ENCODE assay signal across 17 mouse cellular contexts in genomic region chr7:30602583-30602982, GRCm38 (mm10). TPM values are rescaled to one million over a fixed set of nuclear protein-coding genes. Genes with fewer than 3 reads are reported as not detected.
DNase-seq lines count a peak whose midpoint lies in the region; ATAC-seq and TF ChIP-seq lines count a peak whose summit lies in the region.
"Had no signal": no experiment of that assay in that cellular context is flagged by ENCODE, and none has a peak within 500 bp of the region (broad histone marks: within the 10 kb centered on the region; RNA-seq: fewer than 3 reads in every experiment).

No protein-coding gene starts in this region.

- no peak overlapping the region for H3K4me2 ChIP-seq in midbrain, embryonic 11.5 days
- no peak overlapping the region for H3K4me2 ChIP-seq in lung, embryonic 14.5 days
- H3K4me2 ChIP-seq: neural tube, embryonic 13.5 days had no signal

- H3K36me3 ChIP-seq in midbrain, embryonic 11.5 days (ENCODE audit: control insufficient read depth, insufficient read depth, low read length) = no peaks in the 10 kb centered on the region
- H3K36me3 ChIP-seq in midbrain, embryonic 10.5 days = no peaks in the 10 kb centered on the region
- H3K36me3 ChIP-seq in kidney, adult 2 months (ENCODE audit: control insufficient read depth, insufficient read depth, low read length) = no peaks in the 10 kb centered on the region
- no peaks in the 10 kb centered on the region for H3K36me3 ChIP-seq in lung, embryonic 14.5 days (ENCODE audit: insufficient read depth)
- H3K36me3 ChIP-seq: neural tube, embryonic 13.5 days had no signal

- no peaks in the 10 kb centered on the region for H3K4me1 ChIP-seq in midbrain, embryonic 11.5 days (ENCODE audit: control insufficient read depth, insufficient read depth, low read length)
- H3K4me1 ChIP-seq in midbrain, embryonic 10.5 days = peaks cover 9% of the 10 kb centered on the region
- H3K4me1 ChIP-seq in kidney, adult 2 months (ENCODE audit: control insufficient read depth, insufficient read depth, low read length) = peaks cover 8% of the 10 kb centered on the region
- no peaks in the 10 kb centered on the region; the same call in 1 of the 2 replicates for H3K4me1 ChIP-seq in lung, embryonic 14.5 days (ENCODE audit: insufficient read depth)

- TF ChIP-seq POLR2A in kidney, adult 2 months (IDR thresholded peaks at IDR 0.05; ENCODE audit: low read depth, low read length) = no peak

- DNase-seq in midbrain, embryonic 11.5 days (ENCODE audit: low spot score, missing footprints) = peak; percentile 19
- no peak for DNase-seq in midbrain, embryonic 10.5 days (ENCODE audit: low spot score)
- peak; percentile 82 for DNase-seq in kidney, adult 2 months
- DNase-seq in lung, embryonic 14.5 days = peak; percentile 76
- peak; percentile 67 to 72 for DNase-seq in urinary bladder, postnatal 36 days (ENCODE audit: low spot score in 2 of 2)
- DNase-seq in cerebellum, postnatal 14 days = no peak
- no peak for DNase-seq in cerebellum, adult 9-11 months
- no peak for DNase-seq in right cerebral cortex, adult 18-20 months
- DNase-seq: cerebellum, adult 2 months; gastrocnemius, postnatal 36 days; heart, postnatal 10 days; right cerebral cortex, postnatal 4 days; thymus, postnatal 14 days had no signal

- no peak overlapping the region for H3K4me3 ChIP-seq in midbrain, embryonic 11.5 days (ENCODE audit: low read depth, low read length)
- no peak overlapping the region for H3K4me3 ChIP-seq in midbrain, embryonic 10.5 days
- no peak overlapping the region for H3K4me3 ChIP-seq in kidney, adult 2 months (ENCODE audit: insufficient read depth, low read depth, low read length)
- H3K4me3 ChIP-seq in lung, embryonic 14.5 days (ENCODE audit: low read depth, low read length) = no peak overlapping the region
- H3K4me3 ChIP-seq: layer of hippocampus, adult 2 months; megakaryocyte, embryonic 14.5 days; neural tube, embryonic 13.5 days had no signal

- no peak overlapping the region for H3K27ac ChIP-seq in midbrain, embryonic 11.5 days (ENCODE audit: low read depth, low read length)
- no peak overlapping the region for H3K27ac ChIP-seq in midbrain, embryonic 10.5 days (replicated peaks)
- peak overlapping the region; percentile 83 for H3K27ac ChIP-seq in kidney, adult 2 months (ENCODE audit: insufficient read depth, low read depth, low read length)
- peak overlapping the region; percentile 88 for H3K27ac ChIP-seq in lung, embryonic 14.5 days (ENCODE audit: low read depth)
- H3K27ac ChIP-seq: layer of hippocampus, adult 2 months; neural tube, embryonic 13.5 days had no signal

- TF ChIP-seq CTCF in kidney, adult 2 months (conservative IDR thresholded peaks at IDR 0.05; ENCODE audit: insufficient read depth, insufficient read length, low read depth, low read length) = no peak
- TF ChIP-seq CTCF in lung, embryonic 14.5 days (IDR thresholded peaks at IDR 0.05; ENCODE audit: low read depth) = no peak

- no peaks in the 10 kb centered on the region for H3K9me3 ChIP-seq in midbrain, embryonic 11.5 days (ENCODE audit: control insufficient read depth, low read length)
- no peaks in the 10 kb centered on the region for H3K9me3 ChIP-seq in midbrain, embryonic 10.5 days (replicated peaks)
- no peaks in the 10 kb centered on the region for H3K9me3 ChIP-seq in lung, embryonic 14.5 days (ENCODE audit: low read depth, low read length)
- H3K9me3 ChIP-seq: neural tube, embryonic 13.5 days had no signal

- WGBS in midbrain, embryonic 11.5 days = 50% methylated on average over 3 of the region's 3 CpGs
- WGBS in midbrain, embryonic 10.5 days = 71% methylated on average over 3 of the region's 3 CpGs
- 6% methylated on average over 3 of the region's 3 CpGs for WGBS in kidney, adult 2 months
- WGBS in lung, embryonic 14.5 days = 19% methylated on average over 3 of the region's 3 CpGs

- no peak for ATAC-seq in midbrain, embryonic 11.5 days (ENCODE audit: low FRiP score)
- peak; percentile 52 for ATAC-seq in lung, embryonic 14.5 days (ENCODE audit: insufficient read depth)

- H3K9ac ChIP-seq in midbrain, embryonic 11.5 days (ENCODE audit: low read length) = no peak overlapping the region
- no peak overlapping the region for H3K9ac ChIP-seq in lung, embryonic 14.5 days
- H3K9ac ChIP-seq: neural tube, embryonic 13.5 days had no signal

- no peaks in the 10 kb centered on the region for H3K27me3 ChIP-seq in midbrain, embryonic 11.5 days (ENCODE audit: control insufficient read depth, insufficient read depth, low read length)
- no peaks in the 10 kb centered on the region for H3K27me3 ChIP-seq in midbrain, embryonic 10.5 days (ENCODE audit: low read depth, poor library complexity, severe bottlenecking)
- no peaks in the 10 kb centered on the region; the same call in 1 of the 2 replicates for H3K27me3 ChIP-seq in kidney, adult 2 months (replicated peaks; ENCODE audit: control insufficient read depth, insufficient read depth, low read length)
- no peaks in the 10 kb centered on the region for H3K27me3 ChIP-seq in lung, embryonic 14.5 days (ENCODE audit: insufficient read depth, low read length)
- H3K27me3 ChIP-seq: neural tube, embryonic 13.5 days had no signal

RNA-seq across cellular contexts. Expression of gene Zbtb32, which starts 3.9 kb away (rescaled TPM):
- 0.21 and 0.25 TPM in 2 replicates for polyA plus RNA-seq in midbrain, embryonic 11.5 days (2014; fragmentation: Nextera tagmentation; extraction: Ambion mirVana)
- polyA plus RNA-seq in midbrain, embryonic 10.5 days (2016; fragmentation: Nextera tagmentation; extraction: Ambion mirVana) = 0.26 and 0.61 TPM in 2 replicates
- 1.3 and 1.4 TPM in 2 replicates for polyA plus RNA-seq in kidney, adult 2 months (2012; rRNA removed)
- polyA plus RNA-seq in lung, embryonic 14.5 days (2014; fragmentation: Nextera tagmentation; extraction: Ambion mirVana) = 1.7 and 2.4 TPM in 2 replicates
- polyA plus RNA-seq: cerebellum, adult 2 months had no signal

RNA-seq across cellular contexts. Expression of gene Upk1a, which starts 10.1 kb away (rescaled TPM):
- polyA plus RNA-seq in midbrain, embryonic 11.5 days (2014; fragmentation: Nextera tagmentation; extraction: Ambion mirVana) = 0.67 and 1.0 TPM in 2 replicates
- polyA plus RNA-seq in midbrain, embryonic 10.5 days (2016; fragmentation: Nextera tagmentation; extraction: Ambion mirVana) = 0.44 and 0.79 TPM in 2 replicates
- 23.6 and 34.5 TPM in 2 replicates for polyA plus RNA-seq in kidney, adult 2 months (2012; rRNA removed)
- 0.46 and 0.51 TPM in 2 replicates for polyA plus RNA-seq in lung, embryonic 14.5 days (2014; fragmentation: Nextera tagmentation; extraction: Ambion mirVana)

RNA-seq across cellular contexts. Expression of gene Kmt2b, which starts 14.1 kb away (rescaled TPM):
- 10.3 and 10.7 TPM in 2 replicates for polyA plus RNA-seq in midbrain, embryonic 11.5 days (2014; fragmentation: Nextera tagmentation; extraction: Ambion mirVana)
- 7.4 and 10.6 TPM in 2 replicates for polyA plus RNA-seq in midbrain, embryonic 10.5 days (2016; fragmentation: Nextera tagmentation; extraction: Ambion mirVana)
- 26.7 and 31.6 TPM in 2 replicates for polyA plus RNA-seq in kidney, adult 2 months (2012; rRNA removed)
- 11.7 and 14.8 TPM in 2 replicates for polyA plus RNA-seq in lung, embryonic 14.5 days (2014; fragmentation: Nextera tagmentation; extraction: Ambion mirVana)

RNA-seq across cellular contexts. Expression of gene Cox6b1, which starts 23.4 kb away (rescaled TPM):
- 791 and 797 TPM in 2 replicates for polyA plus RNA-seq in midbrain, embryonic 11.5 days (2014; fragmentation: Nextera tagmentation; extraction: Ambion mirVana)
- 779 and 792 TPM in 2 replicates for polyA plus RNA-seq in midbrain, embryonic 10.5 days (2016; fragmentation: Nextera tagmentation; extraction: Ambion mirVana)
- polyA plus RNA-seq in kidney, adult 2 months (2012; rRNA removed) = 1,228 and 1,575 TPM in 2 replicates
- 855 and 914 TPM in 2 replicates for polyA plus RNA-seq in lung, embryonic 14.5 days (2014; fragmentation: Nextera tagmentation; extraction: Ambion mirVana)

RNA-seq across cellular contexts. Expression of gene Etv2, which starts 33.1 kb away (rescaled TPM):
- not detected in 2 replicates for polyA plus RNA-seq in midbrain, embryonic 11.5 days (2014; fragmentation: Nextera tagmentation; extraction: Ambion mirVana)
- not detected in 2 replicates for polyA plus RNA-seq in midbrain, embryonic 10.5 days (2016; fragmentation: Nextera tagmentation; extraction: Ambion mirVana)
- not detected in 2 replicates for polyA plus RNA-seq in kidney, adult 2 months (2012; rRNA removed)
- polyA plus RNA-seq in lung, embryonic 14.5 days (2014; fragmentation: Nextera tagmentation; extraction: Ambion mirVana) = not detected in 2 replicates
- polyA plus RNA-seq: cerebellum, adult 2 months; limb, embryonic 14.5 days; neural tube, embryonic 13.5 days had no signal

Comparison
In these comparisons a context has a peak if more than half of its experiments do, and no peak if none do; other contexts are left out.
1. DNase-seq: peak in midbrain, embryonic 11.5 days (single experiment), kidney, adult 2 months (single experiment), lung, embryonic 14.5 days (single experiment) and urinary bladder, postnatal 36 days (2 of 2); none in midbrain, embryonic 10.5 days (single experiment), cerebellum, postnatal 14 days (0 of 2), cerebellum, adult 9-11 months (single experiment) and right cerebral cortex, adult 18-20 months (single experiment).
2. H3K27ac ChIP-seq: peak in kidney, adult 2 months (single experiment) and lung, embryonic 14.5 days (single experiment); none in midbrain, embryonic 11.5 days (single experiment) and midbrain, embryonic 10.5 days (single experiment).
3. RNA of gene Upk1a, which starts 10.1 kb away (polyA plus RNA-seq): 23.6 to 34.5 TPM in kidney, adult 2 months; 0.67 to 1.0 TPM in midbrain, embryonic 11.5 days, 0.46 to 0.51 TPM in lung, embryonic 14.5 days and 0.44 to 0.79 TPM in midbrain, embryonic 10.5 days; every median in the first group is over 10 times any median in the second.